Mouse (Mus musculus): ENCODE measurements around the gene Ubald2. TPM values are rescaled to one million over a fixed set of nuclear protein-coding genes. Genes with fewer than 3 reads are reported as not detected.

Ubald2 gene
- polyA plus RNA-seq, 1 experiment = 34.8 TPM

DNA sequence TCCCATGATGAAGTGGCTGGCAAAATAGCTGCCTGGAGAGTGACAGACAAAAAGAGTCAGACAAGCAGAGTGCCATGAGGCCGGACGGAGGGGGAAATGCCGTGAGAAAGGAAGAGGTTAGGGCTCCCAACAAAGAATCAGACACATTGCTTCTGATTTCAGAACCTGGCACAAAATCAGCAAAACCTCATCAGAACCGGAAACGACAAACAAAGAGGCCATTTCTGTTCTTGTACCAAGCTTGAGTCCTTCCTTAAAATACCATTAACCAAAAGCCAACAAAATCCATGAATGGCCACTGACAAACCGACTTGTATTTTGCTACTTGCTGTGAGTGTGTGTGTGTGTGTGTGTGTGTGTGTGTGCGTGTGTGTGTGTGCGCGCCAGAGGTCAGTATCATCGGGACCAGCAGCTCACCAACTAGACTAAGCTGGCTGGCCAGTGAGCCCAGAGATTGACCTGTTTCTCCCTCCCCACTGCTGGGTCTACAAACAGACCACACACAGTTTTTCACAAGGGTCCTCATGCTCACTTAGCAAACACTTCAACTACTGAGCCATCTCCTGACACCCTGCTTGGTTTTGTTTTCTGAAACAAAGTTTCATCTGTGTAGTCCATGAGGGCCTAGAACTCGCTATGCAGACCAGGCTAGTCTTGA, 37.5 kb upstream of the Ubald2 start:
- Histone ChIP-seq H3K27me3 (ENCODE audit: control insufficient read depth, insufficient read depth, low read length) (no peaks in the 10 kb centered on the region), H3K27ac (ENCODE audit: insufficient read depth, low read length) (no peak overlapping the region), H3K4me1 (ENCODE audit: control insufficient read depth, insufficient read depth, low read length) (no peaks in the 10 kb centered on the region), H3K4me3 (replicated peaks; ENCODE audit: insufficient read depth, low read depth, low read length) (no peak overlapping the region)
- no peak for DNase-seq
- TF ChIP-seq POLR2A (IDR thresholded peaks at IDR 0.05; ENCODE audit: borderline replicate concordance, insufficient read depth, low read length) (no peak), CTCF (IDR thresholded peaks at IDR 0.05; ENCODE audit: borderline replicate concordance, insufficient read depth, low read depth, low read length) (no peak)
- WGBS = 89% methylated on average over 11 of the region's 11 CpGs

DNA sequence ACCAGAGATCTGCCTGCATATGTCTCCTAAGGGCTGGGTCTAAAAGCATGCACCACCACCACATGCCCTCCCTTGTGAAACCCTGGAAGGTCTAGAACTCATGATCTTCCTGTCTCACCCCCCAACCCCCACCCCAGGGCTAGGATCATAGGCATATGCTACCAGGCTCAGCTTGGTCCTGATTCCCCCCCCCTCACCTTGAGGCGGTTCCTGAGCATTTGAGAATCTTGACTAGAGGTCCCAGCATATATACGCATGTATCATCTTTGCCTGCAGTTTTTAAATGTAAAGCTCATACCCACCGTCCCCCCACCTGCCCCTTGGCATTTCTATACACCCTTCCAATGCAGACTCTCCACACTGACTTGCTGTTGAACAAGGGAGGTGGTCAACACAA, 37.0 kb upstream of the Ubald2 start:
- no peak for TF ChIP-seq POLR2A (IDR thresholded peaks at IDR 0.05; ENCODE audit: borderline replicate concordance, insufficient read depth, low read length)
- no peak for TF ChIP-seq CTCF (IDR thresholded peaks at IDR 0.05; ENCODE audit: borderline replicate concordance, insufficient read depth, low read depth, low read length)
- Histone ChIP-seq H3K4me1 (ENCODE audit: control insufficient read depth, insufficient read depth, low read length) (no peaks in the 10 kb centered on the region), H3K4me3 (replicated peaks; ENCODE audit: insufficient read depth, low read depth, low read length) (no peak overlapping the region), H3K27ac (ENCODE audit: insufficient read depth, low read length) (no peak overlapping the region), H3K27me3 (ENCODE audit: control insufficient read depth, insufficient read depth, low read length) (no peaks in the 10 kb centered on the region)
- DNase-seq = no peak
- WGBS = 98% methylated on average over 3 of the region's 3 CpGs

- WGBS = 88% methylated on average over 8 of the region's 8 CpGs
- Histone ChIP-seq H3K4me1 (ENCODE audit: control insufficient read depth, insufficient read depth, low read length) (no peaks in the 10 kb centered on the region), H3K27me3 (ENCODE audit: control insufficient read depth, insufficient read depth, low read length) (no peaks in the 10 kb centered on the region), H3K4me3 (replicated peaks; ENCODE audit: insufficient read depth, low read depth, low read length) (no peak overlapping the region), H3K27ac (ENCODE audit: insufficient read depth, low read length) (no peak overlapping the region)
- no peak for DNase-seq
- TF ChIP-seq CTCF (IDR thresholded peaks at IDR 0.05; ENCODE audit: borderline replicate concordance, insufficient read depth, low read depth, low read length) (no peak), POLR2A (IDR thresholded peaks at IDR 0.05; ENCODE audit: borderline replicate concordance, insufficient read depth, low read length) (no peak)
These were observed 36.2 kb upstream of the Ubald2 start for GRCm38 (mm10) chr11:116397517-116398347.

DNA sequence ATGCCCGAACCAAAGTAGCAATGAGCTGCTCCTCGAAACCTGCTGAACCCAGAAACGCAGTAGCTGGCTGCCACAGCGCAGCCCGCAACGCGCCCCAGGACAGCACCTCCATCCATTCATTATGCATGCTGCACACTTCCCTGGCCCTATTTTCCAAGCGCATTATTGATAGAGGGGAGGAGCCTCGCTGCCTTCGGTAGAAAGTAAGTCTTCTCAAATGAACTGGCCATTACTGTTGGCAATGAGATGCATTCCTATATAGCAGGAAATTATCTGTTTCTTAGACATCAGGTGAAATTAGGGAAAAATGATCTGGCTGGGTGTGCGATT, 35.6 kb upstream of the Ubald2 start:
- WGBS = 87% methylated on average over 11 of the region's 11 CpGs
- DNase-seq = no peak
- no peaks in the 10 kb centered on the region for H3K4me1 ChIP-seq (ENCODE audit: control insufficient read depth, insufficient read depth, low read length)
- TF ChIP-seq CTCF (IDR thresholded peaks at IDR 0.05; ENCODE audit: borderline replicate concordance, insufficient read depth, low read depth, low read length) (no peak), POLR2A (IDR thresholded peaks at IDR 0.05; ENCODE audit: borderline replicate concordance, insufficient read depth, low read length) (no peak)
- H3K27me3 ChIP-seq (ENCODE audit: control insufficient read depth, insufficient read depth, low read length) = no peaks in the 10 kb centered on the region
- no peak overlapping the region for H3K4me3 ChIP-seq (replicated peaks; ENCODE audit: insufficient read depth, low read depth, low read length)
- H3K27ac ChIP-seq (ENCODE audit: insufficient read depth, low read length) = no peak overlapping the region

DNA sequence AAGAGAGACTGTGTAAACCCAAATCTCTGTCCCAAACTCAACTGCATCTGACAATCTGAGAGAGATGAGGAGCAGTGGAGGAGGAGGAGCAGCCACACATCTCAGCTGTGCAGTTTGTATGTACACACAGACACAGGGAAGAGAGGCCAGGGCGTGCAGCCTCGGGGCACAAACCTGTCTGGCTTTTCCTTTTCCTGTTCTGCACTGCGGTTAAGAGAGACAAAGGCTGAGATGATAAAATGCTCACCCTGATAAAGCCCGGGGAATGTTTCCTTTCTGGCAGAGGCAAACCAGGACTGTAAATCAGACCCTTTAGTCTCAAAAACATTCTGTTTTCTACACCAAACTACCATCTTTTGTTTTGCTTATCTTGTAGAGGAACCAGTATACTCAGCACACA, 33.3 kb upstream of the Ubald2 start:
- 86% methylated on average over 4 of the region's 4 CpGs for WGBS
- H3K27ac ChIP-seq (ENCODE audit: insufficient read depth, low read length) = no peak overlapping the region
- no peak for TF ChIP-seq POLR2A (IDR thresholded peaks at IDR 0.05; ENCODE audit: borderline replicate concordance, insufficient read depth, low read length)
- no peak for TF ChIP-seq CTCF (IDR thresholded peaks at IDR 0.05; ENCODE audit: borderline replicate concordance, insufficient read depth, low read depth, low read length)

DNA sequence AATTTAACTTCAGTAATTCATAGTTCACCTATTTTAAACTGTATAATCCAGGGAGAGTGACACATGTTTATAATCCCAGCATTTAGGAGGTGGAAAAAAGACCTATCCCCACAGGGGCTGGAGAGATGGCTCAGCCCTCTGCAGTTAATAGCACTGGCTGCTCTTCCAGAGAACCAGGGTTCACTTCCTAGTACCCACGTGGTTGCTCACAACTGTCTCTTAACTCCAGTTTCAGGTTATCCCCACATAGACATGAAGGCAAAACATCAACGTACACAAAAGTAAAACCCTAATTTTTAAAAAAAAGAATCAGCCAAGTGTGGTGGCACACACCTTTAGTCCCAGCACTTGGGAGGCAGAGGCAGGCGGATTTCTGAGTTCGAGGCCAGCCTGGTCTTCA, 28.3 kb upstream of the Ubald2 start:
- TF ChIP-seq CTCF (IDR thresholded peaks at IDR 0.05; ENCODE audit: borderline replicate concordance, insufficient read depth, low read depth, low read length) = no peak
- TF ChIP-seq POLR2A (IDR thresholded peaks at IDR 0.05; ENCODE audit: borderline replicate concordance, insufficient read depth, low read length) = no peak
- no peaks in the 10 kb centered on the region; the same call in 1 of the 2 replicates for H3K27me3 ChIP-seq (ENCODE audit: control insufficient read depth, insufficient read depth, low read length)
- 96% methylated on average over 4 of the region's 4 CpGs for WGBS
- no peak overlapping the region for H3K4me3 ChIP-seq (replicated peaks; ENCODE audit: insufficient read depth, low read depth, low read length)
- DNase-seq = no peak
- H3K27ac ChIP-seq (ENCODE audit: insufficient read depth, low read length) = no peak overlapping the region
- no peaks in the 10 kb centered on the region for H3K4me1 ChIP-seq (ENCODE audit: control insufficient read depth, insufficient read depth, low read length)

More for the DNA sequence above, 33.3 kb upstream of the Ubald2 start:
- Histone ChIP-seq H3K4me3 (replicated peaks; ENCODE audit: insufficient read depth, low read depth, low read length) (no peak overlapping the region), H3K4me1 (ENCODE audit: control insufficient read depth, insufficient read depth, low read length) (no peaks in the 10 kb centered on the region), H3K27me3 (ENCODE audit: control insufficient read depth, insufficient read depth, low read length) (no peaks in the 10 kb centered on the region)
- DNase-seq = no peak

GRCm38 (mm10) chr11:116406231-116406728, 27.6 kb upstream of the Ubald2 start:
- no peak for DNase-seq
- H3K27ac ChIP-seq (ENCODE audit: insufficient read depth, low read length) = no peak overlapping the region
- 98% methylated on average over 16 of the region's 16 CpGs for WGBS
- TF ChIP-seq CTCF (IDR thresholded peaks at IDR 0.05; ENCODE audit: borderline replicate concordance, insufficient read depth, low read depth, low read length) (no peak), POLR2A (IDR thresholded peaks at IDR 0.05; ENCODE audit: borderline replicate concordance, insufficient read depth, low read length) (no peak)
- no peaks in the 10 kb centered on the region; the same call in 1 of the 2 replicates for H3K27me3 ChIP-seq (ENCODE audit: control insufficient read depth, insufficient read depth, low read length)
- H3K4me3 ChIP-seq (replicated peaks; ENCODE audit: insufficient read depth, low read depth, low read length) = no peak overlapping the region
- no peaks in the 10 kb centered on the region for H3K4me1 ChIP-seq (ENCODE audit: control insufficient read depth, insufficient read depth, low read length)
